Mouse (Mus musculus) forebrain, embryonic 16.5 days (tissue): Measurements from ENCODE around the gene Trappc2. TPM values are rescaled to one million over a fixed set of nuclear protein-coding genes. Genes with fewer than 3 reads are reported as not detected.

Experiments
- ATAC-seq: fragments of 200-750 bp; cut with Nextera tagmentation; 2 replicates; pipeline ENCODE4 v1.8.0; 2017; ENCODE audit warnings: mild to moderate bottlenecking, moderate library complexity
- H3K27ac ChIP-seq: fragments of 300-500 bp; sonication (generic); 2 replicates; pipeline ENCODE4 v1.5.1; 2014; ENCODE audit warnings: low read length, control low read depth
- H3K27me3 ChIP-seq: fragments of 300-500 bp; sonication (generic); replicated peaks from 2 replicates; pipeline ENCODE4 v1.6.1; 2014; ENCODE audit warnings: low read length; ENCODE audit not compliant: control insufficient read depth, insufficient read depth
- H3K36me3 ChIP-seq: fragments of 300-500 bp; sonication (generic); 2 replicates; pipeline ENCODE4 v1.6.1; 2014; ENCODE audit not compliant: control insufficient read depth, insufficient read depth
- H3K4me1 ChIP-seq: fragments of 300-500 bp; sonication (generic); replicated peaks from 2 replicates; pipeline ENCODE4 v1.6.1; 2014; ENCODE audit warnings: low read length; ENCODE audit not compliant: control insufficient read depth, insufficient read depth
- H3K4me2 ChIP-seq: fragments of 300-500 bp; sonication (generic); 2 replicates; pipeline ENCODE4 v1.6.1; 2014; ENCODE audit warnings: mild to moderate bottlenecking, low read length, control low read depth
- H3K4me3 ChIP-seq: fragments of 300-500 bp; sonication (generic); replicated peaks from 2 replicates; pipeline ENCODE4 v1.5.1; 2014; ENCODE audit warnings: mild to moderate bottlenecking, low read length, control low read depth
- H3K9ac ChIP-seq: fragments of 300-500 bp; sonication (generic); replicated peaks from 2 replicates; pipeline ENCODE4 v1.6.1; 2014; ENCODE audit warnings: low read depth, low read length, control low read depth
- H3K9me3 ChIP-seq: fragments of 300-500 bp; sonication (generic); 2 replicates; pipeline ENCODE4 v1.6.1; 2016; ENCODE audit warnings: low read length; ENCODE audit not compliant: control insufficient read depth
- WGBS: fragments of 180-500 bp; shearing (Covaris S2); extraction: QIAGEN DNeasy Blood & Tissue Kit; methylation state at CpG from one replicate; pipeline ENCODE4 v1.1.7; 2014; 5-methylcytosine and 5-hydroxymethylcytosine counted together
- polyA plus RNA-seq: library from polyadenylated mRNA; unstranded; fragments of >200 nt; fragmentation: Nextera tagmentation; extraction: Ambion mirVana; gene quantifications from 2 replicates; pipeline ENCODE4 v1.2.1, GENCODE M21; 2015

Trappc2 gene
- polyA plus RNA-seq, result 71.1 and 79.4 TPM in 2 replicates

- Histone ChIP-seq H3K4me3 (peak within 1 kb of the TSS; percentile 62), H3K4me2 (peak within 1 kb of the TSS; percentile 65), H3K9ac (peak within 1 kb of the TSS; percentile 82), H3K27ac (peak within 1 kb of the TSS; percentile 81), H3K36me3 (no peaks in the 10 kb centered on the region), H3K4me1 (0 out of 2 replicates have a peak, but pooled peaks cover 3% of the 10 kb centered on the region), H3K27me3 (no peaks in the 10 kb centered on the region), H3K9me3 (no peaks in the 10 kb centered on the region)
- WGBS, result 17% methylated on average over 25 of the region's 36 CpGs
- peak; percentile 84 for ATAC-seq
Measured at GRCm38 (mm10) chrX:166440036-166440615, at the start of gene Trappc2. TSS of gene Trappc2 (plus strand) at chrX:166440574.

- Histone ChIP-seq H3K36me3 (no peaks in the 10 kb centered on the region), H3K27me3 (0 out of 2 replicates have a peak, but pooled peaks cover 2% of the 10 kb centered on the region), H3K4me2 (no peak overlapping the region), H3K4me3 (no peak overlapping the region), H3K4me1 (no peaks in the 10 kb centered on the region), H3K9me3 (no peaks in the 10 kb centered on the region), H3K9ac (no peak overlapping the region), H3K27ac (no peak overlapping the region)
- ATAC-seq, result no peak
- 90% methylated on average over 1 of the region's 1 CpGs for WGBS
Measured at GRCm38 (mm10) chrX:166393753-166394152, 46.6 kb upstream of the Trappc2 start.

- Histone ChIP-seq H3K4me2 (no peak overlapping the region), H3K9ac (no peak overlapping the region), H3K27me3 (0 out of 2 replicates have a peak, but pooled peaks cover 3% of the 10 kb centered on the region)
Measured at GRCm38 (mm10) chrX:166407865-166408264, 32.5 kb upstream of the Trappc2 start.

GRCm38 (mm10) chrX:166416196-166416595, 24.2 kb upstream of the Trappc2 start:
- H3K4me3 ChIP-seq, result no peak overlapping the region
- H3K27me3 ChIP-seq, result no peaks in the 10 kb centered on the region
- H3K4me1 ChIP-seq, result no peaks in the 10 kb centered on the region
- no peak overlapping the region for H3K27ac ChIP-seq
- no peaks in the 10 kb centered on the region for H3K36me3 ChIP-seq
- no peak for ATAC-seq
- no peaks in the 10 kb centered on the region for H3K9me3 ChIP-seq
- 70% methylated on average over 3 of the region's 6 CpGs for WGBS
- H3K4me2 ChIP-seq, result no peak overlapping the region
- H3K9ac ChIP-seq, result no peak overlapping the region

More at GRCm38 (mm10) chrX:166407865-166408264, 32.5 kb upstream of the Trappc2 start:
- no peak for ATAC-seq
- no peaks in the 10 kb centered on the region for H3K9me3 ChIP-seq
- H3K4me1 ChIP-seq, result no peaks in the 10 kb centered on the region
- peaks cover 5% of the 10 kb centered on the region; the same call in 1 of the 2 replicates for H3K36me3 ChIP-seq
- H3K4me3 ChIP-seq, result no peak overlapping the region
- no peak overlapping the region for H3K27ac ChIP-seq

GRCm38 (mm10) chrX:166434812-166435211, 5.6 kb upstream of the Trappc2 start:
- 93% methylated on average over 2 of the region's 2 CpGs for WGBS
- H3K9me3 ChIP-seq, result no peaks in the 10 kb centered on the region
- no peaks in the 10 kb centered on the region for H3K4me1 ChIP-seq
- no peaks in the 10 kb centered on the region for H3K27me3 ChIP-seq
- no peak overlapping the region for H3K27ac ChIP-seq
- no peak overlapping the region for H3K9ac ChIP-seq
- H3K36me3 ChIP-seq, result no peaks in the 10 kb centered on the region
- no peak for ATAC-seq
- H3K4me2 ChIP-seq, result no peak overlapping the region
- H3K4me3 ChIP-seq, result no peak overlapping the region

- Histone ChIP-seq H3K4me1 (0 out of 2 replicates have a peak, but pooled peaks cover 3% of the 10 kb centered on the region), H3K9ac (peak within 1 kb of the TSS; percentile 82), H3K27me3 (no peaks in the 10 kb centered on the region), H3K36me3 (no peaks in the 10 kb centered on the region), H3K27ac (peak within 1 kb of the TSS; percentile 81), H3K4me2 (peak within 1 kb of the TSS; percentile 65), H3K9me3 (no peaks in the 10 kb centered on the region), H3K4me3 (peak within 1 kb of the TSS; percentile 62)
- peak; percentile 99 for ATAC-seq
- WGBS, result 13% methylated on average over 42 of the region's 44 CpGs
Measured at GRCm38 (mm10) chrX:166440616-166441063, 266 bp downstream of the Trappc2 start, which contains the start of gene Ofd1. TSS of gene Ofd1 (minus strand) at chrX:166440704.

GRCm38 (mm10) chrX:166444552-166444951, 4.2 kb downstream of the Trappc2 start:
- Histone ChIP-seq H3K27ac (no peak overlapping the region), H3K4me3 (no peak overlapping the region), H3K9ac (no peak overlapping the region), H3K36me3 (no peaks in the 10 kb centered on the region), H3K9me3 (no peaks in the 10 kb centered on the region), H3K27me3 (no peaks in the 10 kb centered on the region), H3K4me2 (no peak overlapping the region), H3K4me1 (0 out of 2 replicates have a peak, but pooled peaks cover 3% of the 10 kb centered on the region)
- 84% methylated on average over 3 of the region's 3 CpGs for WGBS
- no peak for ATAC-seq

GRCm38 (mm10) chrX:166453532-166453931, 13.2 kb downstream of the Trappc2 start:
- no peaks in the 10 kb centered on the region for H3K36me3 ChIP-seq
- H3K27ac ChIP-seq, result no peak overlapping the region
- H3K9me3 ChIP-seq, result no peaks in the 10 kb centered on the region
- H3K4me2 ChIP-seq, result no peak overlapping the region
- H3K9ac ChIP-seq, result no peak overlapping the region
- H3K4me3 ChIP-seq, result no peak overlapping the region
- no peaks in the 10 kb centered on the region for H3K4me1 ChIP-seq
- no peaks in the 10 kb centered on the region for H3K27me3 ChIP-seq
- ATAC-seq, result no peak
- WGBS, result 82% methylated on average over 6 of the region's 6 CpGs

GRCm38 (mm10) chrX:166454331-166454730, 14.0 kb downstream of the Trappc2 start:
- WGBS, result 75% methylated on average over 3 of the region's 3 CpGs
- no peak for ATAC-seq
- H3K27ac ChIP-seq, result no peak overlapping the region
- no peaks in the 10 kb centered on the region for H3K27me3 ChIP-seq
- no peaks in the 10 kb centered on the region for H3K4me1 ChIP-seq
- H3K4me3 ChIP-seq, result no peak overlapping the region
- no peak overlapping the region for H3K4me2 ChIP-seq
- no peaks in the 10 kb centered on the region for H3K36me3 ChIP-seq
- no peaks in the 10 kb centered on the region for H3K9me3 ChIP-seq
- no peak overlapping the region for H3K9ac ChIP-seq
